Mouse (Mus musculus) olfactory bulb, adult 2 months (tissue): ENCODE data around the gene Eif3k.

ENCODE experiments used
- CTCF ChIP-seq: fragments of 200-500 bp; IDR thresholded peaks from 2 replicates; pipeline ENCODE4 v1.5.1; 2012; ENCODE audit warnings: low read depth, mild to moderate bottlenecking, low read length, moderate library complexity; ENCODE audit not compliant: insufficient read depth
- POLR2A ChIP-seq: fragments of 200-500 bp; IDR thresholded peaks from 2 replicates; pipeline ENCODE4 v1.6.1; 2012; ENCODE audit warnings: mild to moderate bottlenecking, low read depth, low read length, moderate library complexity; ENCODE audit not compliant: insufficient read depth

DNA sequence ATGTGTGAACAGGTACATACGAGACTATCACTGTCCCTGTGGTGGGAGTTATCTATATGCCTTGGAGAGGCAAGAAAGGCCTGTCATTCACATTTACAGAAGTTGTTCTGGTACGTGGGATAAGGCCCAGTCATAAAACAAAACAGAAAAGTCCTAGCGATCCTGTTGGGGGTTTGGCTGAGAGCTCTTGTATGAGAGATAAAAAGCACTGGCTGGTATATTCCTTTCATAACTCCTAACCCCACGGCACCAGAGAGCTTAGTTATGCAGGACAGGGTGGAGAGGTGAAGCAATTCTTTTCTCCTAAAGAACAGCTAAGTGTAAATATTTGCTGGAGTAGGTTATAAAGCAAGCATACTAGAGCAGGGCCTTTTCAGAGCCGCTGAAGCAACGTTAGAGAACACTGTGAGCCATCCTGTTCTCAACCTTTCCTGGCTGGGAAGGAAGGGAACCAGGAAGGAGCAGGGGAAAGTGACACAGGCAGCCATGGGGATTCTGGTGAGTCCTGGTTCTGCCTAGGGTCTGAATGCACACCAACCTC lies 22.1 kb downstream of the Eif3k start:
- TF ChIP-seq CTCF (no peak), POLR2A (no peak)
